Mouse (Mus musculus) heart, adult 2 months (tissue): ENCODE results near the gene Sesn2. TPM values are rescaled to one million over a fixed set of nuclear protein-coding genes. Genes with fewer than 3 reads are reported as not detected.

ENCODE experiments used
- DNase-seq, 2 experiments: peaks; one replicate each; pipeline ENCODE4 v3.0.0; 2021
- H3K27ac ChIP-seq: fragments of 200-600 bp; 2 replicates; pipeline ENCODE4 v1.8.1; 2022
- H3K27me3 ChIP-seq: fragments of 200-500 bp; 2 replicates; pipeline ENCODE4 v1.6.1; 2012; ENCODE audit warnings: mild to moderate bottlenecking, low read length, inconsistent platforms, mixed read lengths; ENCODE audit not compliant: control insufficient read depth, insufficient read depth
- H3K36me3 ChIP-seq: fragments of 200-500 bp; 2 replicates; pipeline ENCODE4 v1.6.1; 2012; ENCODE audit warnings: low read length, inconsistent platforms; ENCODE audit not compliant: control insufficient read depth, insufficient read depth
- H3K4me1 ChIP-seq: fragments of 200-500 bp; 2 replicates; pipeline ENCODE4 v1.6.1; 2011; ENCODE audit warnings: low read length; ENCODE audit not compliant: control insufficient read depth, insufficient read depth
- H3K4me3 ChIP-seq: fragments of 200-600 bp; 2 replicates; pipeline ENCODE4 v1.8.1; 2022
- H3K79me2 ChIP-seq: fragments of 200-500 bp; replicated peaks from 2 replicates; pipeline ENCODE4 v1.6.1; 2012; ENCODE audit warnings: mild to moderate bottlenecking, inconsistent platforms, low read length, moderate library complexity, mixed read lengths; ENCODE audit not compliant: control insufficient read depth, insufficient read depth
- H3K9ac ChIP-seq: fragments of 200-500 bp; 2 replicates; pipeline ENCODE4 v1.6.1; 2012; ENCODE audit warnings: low read depth, mild to moderate bottlenecking, control low read depth, inconsistent platforms, low read length, mixed read lengths
- CTCF ChIP-seq: fragments of 200-600 bp; IDR thresholded peaks from 2 replicates; pipeline ENCODE4 v1.8.1; 2022; ENCODE audit warnings: antibody characterized with exemption, mild to moderate bottlenecking, moderate library complexity
- EP300 ChIP-seq: fragments of 200-500 bp; IDR thresholded peaks from 2 replicates; pipeline ENCODE4 v1.6.1; 2011; ENCODE audit warnings: low read depth, low read length, control low read depth; ENCODE audit not compliant: insufficient read depth
- POLR2A ChIP-seq: fragments of 200-500 bp; IDR thresholded peaks from 2 replicates; pipeline ENCODE4 v1.6.1; 2011; ENCODE audit warnings: mild to moderate bottlenecking, low read depth, low read length, control low read depth; ENCODE audit not compliant: insufficient read depth
- WGBS: fragments of 180-500 bp; shearing (Covaris S2); methylation state at CpG from one replicate; pipeline ENCODE4 v1.1.7; 2018; 5-methylcytosine and 5-hydroxymethylcytosine counted together
- intact Hi-C: fragments of 180-260 bp; cut with DNase I; formaldehyde crosslinking; loops from one replicate; pipeline ENCODE4 v1.15.1; 2025
- polyA plus RNA-seq: library from polyadenylated mRNA; depleted of rRNA; stranded (reverse); fragments of >200 nt; gene quantifications from 2 replicates; pipeline ENCODE4 v1.2.3, GENCODE M21; 2012; rRNA removed
- total RNA-seq, 2 experiments: library from RNA; stranded (reverse); gene quantifications; 2 replicates each; pipeline ENCODE4 v1.2.3; 2021

Gene Sesn2
- total and polyA plus RNA-seq, 3 experiments, result 2.5 to 3.4 (median 3.3) TPM

GRCm38 (mm10) chr4:132455561-132455960 lies 54.7 kb downstream of the Sesn2 start:
- no peak overlapping the region for H3K4me3 ChIP-seq
- no peak overlapping the region for H3K9ac ChIP-seq
- no peaks in the 10 kb centered on the region for H3K4me1 ChIP-seq
- no peaks in the 10 kb centered on the region for H3K79me2 ChIP-seq
- TF ChIP-seq POLR2A (no peak), EP300 (no peak), CTCF (no peak)
- no peaks in the 10 kb centered on the region for H3K27me3 ChIP-seq
- intact Hi-C loops, result no loop called here
- 91% methylated on average over 6 of the region's 6 CpGs for WGBS
- H3K27ac ChIP-seq, result no peak overlapping the region
- DNase-seq, result no peak
- no peaks in the 10 kb centered on the region for H3K36me3 ChIP-seq

- Histone ChIP-seq H3K36me3 (no peaks in the 10 kb centered on the region), H3K27ac (no peak overlapping the region), H3K79me2 (no peaks in the 10 kb centered on the region), H3K4me3 (no peak overlapping the region), H3K4me1 (no peaks in the 10 kb centered on the region), H3K27me3 (no peaks in the 10 kb centered on the region), H3K9ac (no peak overlapping the region)
- DNase-seq, result no peak
- intact Hi-C loops, result no loop called here
- TF ChIP-seq CTCF, result no peak
- TF ChIP-seq EP300, result no peak
- no peak for TF ChIP-seq POLR2A
- 79% methylated on average over 3 of the region's 3 CpGs for WGBS
Measured at GRCm38 (mm10) chr4:132455146-132455545, 55.2 kb downstream of the Sesn2 start.

GRCm38 (mm10) chr4:132454216-132454615 lies 56.1 kb downstream of the Sesn2 start:
- H3K9ac ChIP-seq, result no peak overlapping the region
- no peaks in the 10 kb centered on the region for H3K27me3 ChIP-seq
- no peak for DNase-seq
- no peaks in the 10 kb centered on the region for H3K4me1 ChIP-seq
- intact Hi-C loops, result no loop called here
- H3K79me2 ChIP-seq, result no peaks in the 10 kb centered on the region
- no peaks in the 10 kb centered on the region for H3K36me3 ChIP-seq
- 78% methylated on average over 6 of the region's 6 CpGs for WGBS
- TF ChIP-seq EP300 (no peak), CTCF (no peak), POLR2A (no peak)
- H3K27ac ChIP-seq, result no peak overlapping the region
- no peak overlapping the region for H3K4me3 ChIP-seq

- Histone ChIP-seq H3K36me3 (no peaks in the 10 kb centered on the region), H3K9ac (no peak overlapping the region), H3K79me2 (no peaks in the 10 kb centered on the region), H3K27me3 (no peaks in the 10 kb centered on the region), H3K27ac (no peak overlapping the region), H3K4me1 (no peaks in the 10 kb centered on the region), H3K4me3 (no peak overlapping the region)
- WGBS, result 83% methylated on average over 3 of the region's 3 CpGs
- intact Hi-C loops, result no loop called here
- no peak for DNase-seq
- TF ChIP-seq POLR2A, result no peak
- TF ChIP-seq EP300, result no peak
- TF ChIP-seq CTCF, result no peak
Measured at GRCm38 (mm10) chr4:132449778-132450177, 60.5 kb downstream of the Sesn2 start.

- no peak for TF ChIP-seq CTCF
- no peak for TF ChIP-seq POLR2A
- no peak for TF ChIP-seq EP300
Measured at GRCm38 (mm10) chr4:132446105-132446504, 64.2 kb downstream of the Sesn2 start.

DNA sequence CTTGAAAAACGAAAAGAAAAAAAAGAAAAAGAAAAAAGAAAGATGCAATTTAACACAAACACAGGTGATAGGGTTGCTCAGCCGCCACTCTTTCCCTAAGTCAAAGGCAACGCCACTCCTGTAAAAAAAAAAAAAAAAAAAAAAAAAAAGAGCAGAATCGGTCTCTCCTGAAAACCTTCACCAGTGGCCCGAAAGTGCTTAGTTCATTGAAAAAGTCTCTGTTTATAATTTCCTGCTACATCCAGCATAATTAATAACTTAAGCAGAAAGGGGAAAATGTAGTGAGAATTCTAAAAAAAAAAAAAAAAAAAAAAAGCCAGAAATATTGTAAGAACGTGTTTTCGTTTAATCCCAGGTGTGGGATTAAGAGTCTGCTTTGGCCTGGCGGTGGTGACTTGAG lies 65.8 kb downstream of the Sesn2 start:
- H3K27ac ChIP-seq, result no peak overlapping the region
- no peaks in the 10 kb centered on the region for H3K27me3 ChIP-seq
- intact Hi-C loops, result no loop called here
- no peak overlapping the region for H3K4me3 ChIP-seq
- H3K9ac ChIP-seq, result no peak overlapping the region
- WGBS, result 83% methylated on average over 8 of the region's 8 CpGs
- no peaks in the 10 kb centered on the region for H3K79me2 ChIP-seq
- TF ChIP-seq POLR2A, result no peak
- TF ChIP-seq CTCF, result no peak
- no peak for TF ChIP-seq EP300
- H3K36me3 ChIP-seq, result no peaks in the 10 kb centered on the region
- H3K4me1 ChIP-seq, result no peaks in the 10 kb centered on the region
- no peak for DNase-seq

More at GRCm38 (mm10) chr4:132446105-132446504, 64.2 kb downstream of the Sesn2 start:
- no peak for DNase-seq
- intact Hi-C loops, result no loop called here
- Histone ChIP-seq H3K27ac (no peak overlapping the region), H3K36me3 (no peaks in the 10 kb centered on the region), H3K4me3 (no peak overlapping the region), H3K79me2 (no peaks in the 10 kb centered on the region), H3K4me1 (no peaks in the 10 kb centered on the region), H3K27me3 (no peaks in the 10 kb centered on the region), H3K9ac (no peak overlapping the region)
- WGBS, result 36% methylated on average over 12 of the region's 12 CpGs

Other genes with a start within 250 kb of the Sesn2 start
- 10 to 100 TPM in 1 of 2 experiments, 1 to 10 TPM in 1; 8.5 to 10.0 TPM for gene Gmeb1, start 248.9 kb downstream of the Sesn2 start, total RNA-seq
- 7.7 and 9.5 TPM in 2 replicates for gene Gmeb1, start 248.9 kb downstream of the Sesn2 start, polyA plus RNA-seq
- gene Taf12, start 236.1 kb downstream of the Sesn2 start, total RNA-seq, result 10 to 100 TPM; 29.8 to 34.6 TPM
- gene Taf12, start 236.1 kb downstream of the Sesn2 start, polyA plus RNA-seq, result 16.1 and 25.1 TPM in 2 replicates
- gene Rab42, start 207.1 kb downstream of the Sesn2 start, total RNA-seq, result 1 to 10 TPM in 1 of 2 experiments, under 1 TPM in 1; 0.73 to 1.1 TPM
- 3.8 and 4.2 TPM in 2 replicates for gene Rab42, start 207.1 kb downstream of the Sesn2 start, polyA plus RNA-seq
- 10 to 100 TPM; 21.3 to 24.6 TPM for gene Trnau1ap, start 181.0 kb downstream of the Sesn2 start, total RNA-seq
- 14.8 and 14.9 TPM in 2 replicates for gene Trnau1ap, start 181.0 kb downstream of the Sesn2 start, polyA plus RNA-seq
- gene Rcc1, start 156.9 kb downstream of the Sesn2 start, total RNA-seq, result 1 to 10 TPM; 6.6 to 7.5 TPM
- gene Rcc1, start 156.9 kb downstream of the Sesn2 start, polyA plus RNA-seq, result 5.1 and 5.2 TPM in 2 replicates
- 10 to 100 TPM; 22.3 to 22.4 TPM for gene Phactr4, start 88.0 kb downstream of the Sesn2 start, total RNA-seq
- gene Phactr4, start 88.0 kb downstream of the Sesn2 start, polyA plus RNA-seq, result 8.7 and 10.1 TPM in 2 replicates
- gene Med18, start 46.6 kb downstream of the Sesn2 start, total RNA-seq, result 1 to 10 TPM; 3.5 to 4.5 TPM
- 2.1 and 2.2 TPM in 2 replicates for gene Med18, start 46.6 kb downstream of the Sesn2 start, polyA plus RNA-seq
- gene Atpif1, start 23.2 kb upstream of the Sesn2 start, total RNA-seq, result 100 to 1,000 TPM; 287 to 299 TPM
- 146 and 164 TPM in 2 replicates for gene Atpif1, start 23.2 kb upstream of the Sesn2 start, polyA plus RNA-seq
- 10 to 100 TPM; 53.3 to 58.8 TPM for gene Dnajc8, start 25.0 kb upstream of the Sesn2 start, total RNA-seq
- gene Dnajc8, start 25.0 kb upstream of the Sesn2 start, polyA plus RNA-seq, result 29.1 and 40.0 TPM in 2 replicates
- gene Ptafr, start 53.6 kb upstream of the Sesn2 start, total RNA-seq, result 1 to 10 TPM; 1.7 to 1.8 TPM
- gene Ptafr, start 53.6 kb upstream of the Sesn2 start, polyA plus RNA-seq, result 3.1 and 4.4 TPM in 2 replicates
- gene Eya3, start 128.5 kb upstream of the Sesn2 start, total RNA-seq, result 10 to 100 TPM; 29.8 to 31.8 TPM
- gene Eya3, start 128.5 kb upstream of the Sesn2 start, polyA plus RNA-seq, result 26.6 and 41.7 TPM in 2 replicates
- 1 to 10 TPM; 1.2 to 2.9 TPM for gene Xkr8, start 222.0 kb upstream of the Sesn2 start, total RNA-seq
- 1.6 and 3.3 TPM in 2 replicates for gene Xkr8, start 222.0 kb upstream of the Sesn2 start, polyA plus RNA-seq
- under 1 TPM; 0.82 to 0.86 TPM for gene Smpdl3b, start 246.8 kb upstream of the Sesn2 start, total RNA-seq
- 1.3 TPM in 2 replicates for gene Smpdl3b, start 246.8 kb upstream of the Sesn2 start, polyA plus RNA-seq